Mouse (Mus musculus) erythroblast, embryonic 14.5 days (primary cell): ENCODE results near the gene Snx15. TPM values are rescaled to one million over a fixed set of nuclear protein-coding genes. Genes with fewer than 3 reads are reported as not detected.
"Not testable (repeated sequence)": the region's sequence is repeated elsewhere in the genome, so short reads cannot be mapped to it uniquely, and the experiment has no call there.

Experiments used
- H3K27me3 ChIP-seq: 2 replicates; pipeline ENCODE4 v1.6.1; 2012; ENCODE audit warnings: inconsistent platforms; ENCODE audit not compliant: control insufficient read depth
- H3K36me3 ChIP-seq: 2 replicates; pipeline ENCODE4 v1.6.1; 2012; ENCODE audit warnings: mild to moderate bottlenecking, inconsistent platforms; ENCODE audit not compliant: control insufficient read depth
- H3K4me1 ChIP-seq: 2 replicates; pipeline ENCODE4 v1.6.1; 2012; ENCODE audit warnings: inconsistent platforms; ENCODE audit not compliant: control insufficient read depth
- H3K4me3 ChIP-seq: replicated peaks from 2 replicates; pipeline ENCODE3; 2012; ENCODE audit warnings: moderate library complexity, mild to moderate bottlenecking, inconsistent platforms
- H3K9me3 ChIP-seq: 2 replicates; pipeline ENCODE4 v1.6.1; 2012; ENCODE audit warnings: low read length, inconsistent platforms, mixed read lengths; ENCODE audit not compliant: control insufficient read depth
- GATA1 ChIP-seq: IDR thresholded peaks from 2 replicates; pipeline ENCODE4 v1.6.1; 2012; ENCODE audit warnings: low read length, inconsistent platforms, mixed read lengths
- TAL1 ChIP-seq: IDR thresholded peaks from 3 replicates; pipeline ENCODE4 v1.6.1; 2012; ENCODE audit warnings: low read length, inconsistent platforms, mixed read lengths
- polyA plus RNA-seq: library from polyadenylated mRNA; stranded (reverse); fragments of >175 nt; gene quantifications from 2 replicates; pipeline ENCODE4 v1.2.3, GENCODE M21; 2012

The Snx15 gene
- polyA plus RNA-seq, 1 experiment = 91.3 TPM

- Histone ChIP-seq H3K9me3 (no peaks in the 10 kb centered on the region), H3K36me3 (peaks cover 30% of the 10 kb centered on the region), H3K27me3 (0 out of 2 replicates have a peak, but pooled peaks cover 2% of the 10 kb centered on the region), H3K4me1 (peaks cover 41% of the 10 kb centered on the region), H3K4me3 (peak within 1 kb of the TSS; percentile 96)
- TF ChIP-seq GATA1 (no peak), TAL1 (no peak)
Measured at GRCm38 (mm10) chr19:6141394-6141749, 13.3 kb upstream of the Snx15 start, which contains the start of gene Arl2. Arl2 (minus strand) TSS chr19:6141548.

- H3K4me1 ChIP-seq = peaks cover 46% of the 10 kb centered on the region
- 0 out of 2 replicates have a peak, but pooled peaks cover 2% of the 10 kb centered on the region for H3K27me3 ChIP-seq
- peaks cover 35% of the 10 kb centered on the region for H3K36me3 ChIP-seq
- no peak for TF ChIP-seq GATA1
- no peak for TF ChIP-seq TAL1
- peak within 1 kb of the TSS; percentile 96 for H3K4me3 ChIP-seq
- no peaks in the 10 kb centered on the region for H3K9me3 ChIP-seq
Measured at GRCm38 (mm10) chr19:6140678-6141393, 12.7 kb upstream of the Snx15 start, which contains the start of gene Batf2. Batf2 (plus strand) TSS chr19:6140983.

GRCm38 (mm10) chr19:6140374-6140677 lies 12.2 kb upstream of the Snx15 start:
- peak overlapping the region; percentile 96 for H3K4me3 ChIP-seq
- H3K27me3 ChIP-seq = 0 out of 2 replicates have a peak, but pooled peaks cover 2% of the 10 kb centered on the region
- peaks cover 50% of the 10 kb centered on the region for H3K4me1 ChIP-seq
- no peaks in the 10 kb centered on the region for H3K9me3 ChIP-seq
- peaks cover 40% of the 10 kb centered on the region for H3K36me3 ChIP-seq
- TF ChIP-seq GATA1 = no peak

GRCm38 (mm10) chr19:6139701-6140100 lies 11.6 kb upstream of the Snx15 start:
- Histone ChIP-seq H3K27me3 (no peaks in the 10 kb centered on the region), H3K36me3 (peaks cover 47% of the 10 kb centered on the region), H3K4me1 (peaks cover 56% of the 10 kb centered on the region), H3K4me3 (peak overlapping the region; percentile 96), H3K9me3 (no peaks in the 10 kb centered on the region)
- TF ChIP-seq GATA1 (no peak), TAL1 (no peak)

- peaks cover 82% of the 10 kb centered on the region for H3K4me1 ChIP-seq
- no peak overlapping the region for H3K4me3 ChIP-seq
- no peak for TF ChIP-seq GATA1
- no peaks in the 10 kb centered on the region for H3K9me3 ChIP-seq
- no peaks in the 10 kb centered on the region for H3K27me3 ChIP-seq
- H3K36me3 ChIP-seq = peaks cover 70% of the 10 kb centered on the region
Measured at GRCm38 (mm10) chr19:6136397-6136796, 8.3 kb upstream of the Snx15 start.

- H3K9me3 ChIP-seq, H3K27me3 ChIP-seq: not testable (repeated sequence)
- peak overlapping the region; percentile 63 for H3K4me3 ChIP-seq
- H3K4me1 ChIP-seq = peaks cover 85% of the 10 kb centered on the region
- H3K36me3 ChIP-seq = peaks cover 60% of the 10 kb centered on the region
Measured at GRCm38 (mm10) chr19:6133197-6133596, 5.1 kb upstream of the Snx15 start.

- H3K4me1 ChIP-seq = peaks cover 84% of the 10 kb centered on the region
- no peaks in the 10 kb centered on the region for H3K9me3 ChIP-seq
- H3K27me3 ChIP-seq = no peaks in the 10 kb centered on the region
- H3K4me3 ChIP-seq = peak overlapping the region; percentile 63
- TF ChIP-seq GATA1 (peak; percentile 92), TAL1 (peak; percentile 97)
- peaks cover 52% of the 10 kb centered on the region for H3K36me3 ChIP-seq
Measured at GRCm38 (mm10) chr19:6132171-6132827, 4.2 kb upstream of the Snx15 start.

GRCm38 (mm10) chr19:6130414-6131128 lies 2.5 kb upstream of the Snx15 start:
- H3K36me3 ChIP-seq = peaks cover 42% of the 10 kb centered on the region
- H3K4me3 ChIP-seq = peak overlapping the region; percentile 49
- peaks cover 87% of the 10 kb centered on the region for H3K4me1 ChIP-seq
- H3K27me3 ChIP-seq, H3K9me3 ChIP-seq: not testable (repeated sequence)

GRCm38 (mm10) chr19:6126789-6127580 lies 1.1 kb downstream of the Snx15 start:
- Histone ChIP-seq H3K4me3 (peak overlapping the region; percentile 68), H3K27me3 (no peaks in the 10 kb centered on the region), H3K9me3 (no peaks in the 10 kb centered on the region), H3K36me3 (peaks cover 40% of the 10 kb centered on the region), H3K4me1 (peaks cover 65% of the 10 kb centered on the region)
- TF ChIP-seq GATA1 = no peak
- no peak for TF ChIP-seq TAL1
